Comparison of ENCODE assay signal across 20 mouse cellular contexts in genomic region chr17:30336280-30336679, GRCm38 (mm10).
"Had no signal": no experiment of that assay in that cellular context is flagged by ENCODE, and none has a peak within 500 bp of the region (broad histone marks: within the 10 kb centered on the region; RNA-seq: fewer than 3 reads in every experiment).

No protein-coding gene starts in this region.

- H3K27ac ChIP-seq: kidney, postnatal 0 days; limb, embryonic 13.5 days; liver, embryonic 12.5 days; liver, embryonic 15.5 days; lung, embryonic 15.5 days; midbrain, embryonic 15.5 days; neural tube, embryonic 13.5 days; stomach, embryonic 15.5 days had no signal

- H3K9me3 ChIP-seq: limb, embryonic 13.5 days; liver, embryonic 12.5 days; liver, embryonic 15.5 days; lung, embryonic 15.5 days; midbrain, embryonic 15.5 days; neural tube, embryonic 13.5 days; stomach, embryonic 15.5 days had no signal

- H3K4me2 ChIP-seq: limb, embryonic 13.5 days; liver, embryonic 12.5 days; liver, embryonic 15.5 days; lung, embryonic 15.5 days; midbrain, embryonic 15.5 days; neural tube, embryonic 13.5 days; stomach, embryonic 15.5 days had no signal

- H3K9ac ChIP-seq: limb, embryonic 13.5 days; liver, embryonic 12.5 days; liver, embryonic 15.5 days; lung, embryonic 15.5 days; midbrain, embryonic 15.5 days; neural tube, embryonic 13.5 days; stomach, embryonic 15.5 days had no signal

- H3K27me3 ChIP-seq: limb, embryonic 13.5 days; liver, embryonic 12.5 days; liver, embryonic 15.5 days; lung, embryonic 15.5 days; midbrain, embryonic 15.5 days; neural tube, embryonic 13.5 days; stomach, embryonic 15.5 days had no signal

- DNase-seq: kidney, adult 2 months; kidney, postnatal 25 days; left cerebral cortex, postnatal 4 days; liver; lung, adult 18-20 months; lung, postnatal 10 days; lung, postnatal 36 days; right cerebral cortex, postnatal 25 days; spleen, adult 18-20 months; thymus, postnatal 36 days had no signal

- H3K36me3 ChIP-seq: limb, embryonic 13.5 days; liver, embryonic 12.5 days; liver, embryonic 15.5 days; lung, embryonic 15.5 days; midbrain, embryonic 15.5 days; neural tube, embryonic 13.5 days; stomach, embryonic 15.5 days had no signal

- ATAC-seq: intestine, postnatal 0 days; liver, embryonic 12.5 days; midbrain, embryonic 15.5 days had no signal

- H3K4me3 ChIP-seq: limb, embryonic 13.5 days; liver, embryonic 12.5 days; liver, embryonic 15.5 days; lung, embryonic 15.5 days; midbrain, embryonic 15.5 days; myocyte; neural tube, embryonic 13.5 days; stomach, embryonic 15.5 days had no signal

- H3K4me1 ChIP-seq: stomach, embryonic 15.5 days had no signal
